Mouse (Mus musculus) embryonic fibroblast, embryonic 13.5 days (primary cell): ENCODE measurements around the gene Gata3.

ENCODE experiments used
- CTCF ChIP-seq: IDR thresholded peaks from 2 replicates; pipeline ENCODE4 v1.5.1; 2011; ENCODE audit warnings: mild to moderate bottlenecking, control low read depth, low read length, moderate library complexity, borderline replicate concordance; ENCODE audit not compliant: insufficient read depth
- POLR2A ChIP-seq: IDR thresholded peaks from 2 replicates; pipeline ENCODE4 v1.6.1; 2011; ENCODE audit warnings: low read depth, mild to moderate bottlenecking, control low read depth, low read length, moderate library complexity

DNA sequence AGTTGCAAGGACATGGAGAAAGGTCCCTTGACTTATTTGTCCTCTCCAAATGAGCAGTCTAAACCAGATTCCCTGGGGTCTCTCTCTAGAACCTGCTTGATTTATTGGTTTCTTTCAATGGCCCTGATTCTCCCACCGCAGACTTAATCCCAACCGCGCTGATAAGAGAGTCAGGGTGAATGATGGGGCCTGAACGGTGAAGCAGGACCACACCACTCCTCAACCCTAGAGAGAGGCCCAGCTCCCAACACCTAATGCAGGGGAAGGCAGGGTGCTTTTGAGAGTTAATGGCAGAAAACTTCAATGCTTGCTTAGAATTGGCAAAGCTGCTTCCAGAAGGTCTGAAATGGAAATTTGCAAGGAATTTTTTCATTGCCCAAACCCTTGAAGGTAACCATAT is 14.6 kb downstream of the Gata3 start:
- no peak for TF ChIP-seq POLR2A
- TF ChIP-seq CTCF, result no peak
